In genomic region chr19:12012615-12013014, GRCm38 (mm10) we compare ENCODE assay signal across 9 mouse cellular contexts. TPM values are rescaled to one million over a fixed set of nuclear protein-coding genes. Genes with fewer than 3 reads are reported as not detected.
DNase-seq lines count a peak whose midpoint lies in the region; ATAC-seq and TF ChIP-seq lines count a peak whose summit lies in the region.
"Had no signal": no experiment of that assay in that cellular context is flagged by ENCODE, and none has a peak within 500 bp of the region (broad histone marks: within the 10 kb centered on the region; RNA-seq: fewer than 3 reads in every experiment).

No protein-coding gene starts in this region.

- H3K4me2 ChIP-seq in heart, embryonic 12.5 days, result peak overlapping the region; percentile 75
- peak overlapping the region; percentile 43 for H3K4me2 ChIP-seq in hindbrain, embryonic 11.5 days (replicated peaks; ENCODE audit: low read depth, low read length)

- no peaks in the 10 kb centered on the region for H3K9me3 ChIP-seq in heart, embryonic 12.5 days (replicated peaks)
- no peaks in the 10 kb centered on the region for H3K9me3 ChIP-seq in G1E (replicated peaks)
- no peaks in the 10 kb centered on the region for H3K9me3 ChIP-seq in hindbrain, embryonic 11.5 days (ENCODE audit: control insufficient read depth, low read length)
- H3K9me3 ChIP-seq in midbrain, embryonic 10.5 days (replicated peaks), result no peaks in the 10 kb centered on the region

- TF ChIP-seq CTCF in G1E (IDR thresholded peaks at IDR 0.05; ENCODE audit: low read depth, low read length), result no peak

- no peaks in the 10 kb centered on the region for H3K36me3 ChIP-seq in heart, embryonic 12.5 days
- H3K36me3 ChIP-seq in G1E (replicated peaks), result no peaks in the 10 kb centered on the region
- H3K36me3 ChIP-seq in hindbrain, embryonic 11.5 days (ENCODE audit: control insufficient read depth, insufficient read depth, low read length), result no peaks in the 10 kb centered on the region
- no peaks in the 10 kb centered on the region for H3K36me3 ChIP-seq in midbrain, embryonic 10.5 days

- H3K9ac ChIP-seq in heart, embryonic 12.5 days, result peak overlapping the region; percentile 74
- no peak overlapping the region for H3K9ac ChIP-seq in hindbrain, embryonic 11.5 days (ENCODE audit: low read depth, low read length)

- ATAC-seq in heart, embryonic 12.5 days (ENCODE audit: insufficient number of reproducible peaks, low FRiP score), result no peak
- ATAC-seq in G1E (ENCODE audit: extremely low read depth, insufficient number of reproducible peaks, low FRiP score, poor library complexity, severe bottlenecking), result no peak
- no peak for ATAC-seq in hindbrain, embryonic 11.5 days (ENCODE audit: low FRiP score)

- no peaks in the 10 kb centered on the region for H3K27me3 ChIP-seq in heart, embryonic 12.5 days (replicated peaks)
- 0 out of 2 replicates have a peak, but pooled peaks cover 5% of the 10 kb centered on the region for H3K27me3 ChIP-seq in G1E (ENCODE audit: insufficient read depth, low read length)
- H3K27me3 ChIP-seq in hindbrain, embryonic 11.5 days (ENCODE audit: control insufficient read depth, insufficient read depth, low read length), result no peaks in the 10 kb centered on the region
- no peaks in the 10 kb centered on the region for H3K27me3 ChIP-seq in midbrain, embryonic 10.5 days (ENCODE audit: low read depth, poor library complexity, severe bottlenecking)

- peaks cover 4% of the 10 kb centered on the region for H3K4me1 ChIP-seq in heart, embryonic 12.5 days (replicated peaks)
- peaks cover 26% of the 10 kb centered on the region for H3K4me1 ChIP-seq in G1E (ENCODE audit: insufficient read depth, low read depth, low read length)
- H3K4me1 ChIP-seq in hindbrain, embryonic 11.5 days (replicated peaks; ENCODE audit: control insufficient read depth, insufficient read depth, low read length), result no peaks in the 10 kb centered on the region
- peaks cover 14% of the 10 kb centered on the region for H3K4me1 ChIP-seq in midbrain, embryonic 10.5 days

- WGBS in heart, embryonic 12.5 days, result 1% methylated on average over 10 of the region's 10 CpGs
- WGBS in hindbrain, embryonic 11.5 days, result 2% methylated on average over 10 of the region's 10 CpGs
- WGBS in midbrain, embryonic 10.5 days, result 1% methylated on average over 10 of the region's 10 CpGs

- H3K4me3 ChIP-seq in heart, embryonic 12.5 days, result peak overlapping the region; percentile 64
- H3K4me3 ChIP-seq in G1E (ENCODE audit: low read depth, low read length), result peak overlapping the region; percentile 86
- H3K4me3 ChIP-seq in hindbrain, embryonic 11.5 days (ENCODE audit: low read depth, low read length), result peak overlapping the region; percentile 63
- H3K4me3 ChIP-seq in midbrain, embryonic 10.5 days, result peak overlapping the region; percentile 66

- no peak overlapping the region for H3K27ac ChIP-seq in heart, embryonic 12.5 days (ENCODE audit: poor library complexity, severe bottlenecking)
- H3K27ac ChIP-seq in hindbrain, embryonic 11.5 days (ENCODE audit: low read depth, low read length), result no peak overlapping the region
- peak overlapping the region; percentile 77 for H3K27ac ChIP-seq in midbrain, embryonic 10.5 days (replicated peaks)

- DNase-seq in heart, adult 18-20 months, result no peak
- DNase-seq in G1E (ENCODE audit: low spot score), result no peak
- peak; percentile 18 for DNase-seq in hindbrain, embryonic 11.5 days (ENCODE audit: low spot score)
- DNase-seq in midbrain, embryonic 10.5 days (ENCODE audit: low spot score), result no peak
- DNase-seq in frontal cortex, postnatal 25 days (ENCODE audit: low spot score in 2 of 2), result no peak
- DNase-seq in thymus, adult 18-20 months, result no peak
- DNase-seq in spleen, postnatal 14 days (ENCODE audit: low spot score in 2 of 2), result no peak

RNA-seq across cellular contexts. Expression of gene Olfr1423, which starts 28.5 kb away (rescaled TPM):
- not detected in 2 replicates for polyA plus RNA-seq in heart, embryonic 12.5 days (2016; fragmentation: Nextera tagmentation; extraction: Ambion mirVana)
- total RNA-seq in heart, adult 18-20 months (2021), result not detected
- total RNA-seq in G1E (2014; fragmentation: Nextera tagmentation), result not detected in 2 replicates
- 0.05 and 0.12 TPM in 2 replicates for total RNA-seq in G1E (2017)
- not detected in 2 replicates for polyA plus RNA-seq in G1E (2012)
- polyA plus RNA-seq in hindbrain, embryonic 11.5 days (2014; fragmentation: Nextera tagmentation; extraction: Ambion mirVana), result not detected in 2 replicates
- 0.02 TPM in 1 of 2 replicates, not detected in the other for polyA plus RNA-seq in midbrain, embryonic 10.5 days (2016; fragmentation: Nextera tagmentation; extraction: Ambion mirVana)
- total RNA-seq: left cerebral cortex, postnatal 14 days had no signal

RNA-seq across cellular contexts. Expression of gene Osbp, which starts 46.9 kb away (rescaled TPM):
- polyA plus RNA-seq in heart, embryonic 12.5 days (2016; fragmentation: Nextera tagmentation; extraction: Ambion mirVana), result 6.3 and 7.6 TPM in 2 replicates
- total RNA-seq in heart, adult 18-20 months (2021), result 10 to 100 TPM; 97.2 to 99.2 TPM
- total RNA-seq in G1E (2014; fragmentation: Nextera tagmentation), result 44.8 and 50.4 TPM in 2 replicates
- 28.9 and 32.1 TPM in 2 replicates for total RNA-seq in G1E (2017)
- polyA plus RNA-seq in G1E (2012), result 10.2 and 12.2 TPM in 2 replicates
- polyA plus RNA-seq in hindbrain, embryonic 11.5 days (2014; fragmentation: Nextera tagmentation; extraction: Ambion mirVana), result 7.5 and 8.3 TPM in 2 replicates
- polyA plus RNA-seq in midbrain, embryonic 10.5 days (2016; fragmentation: Nextera tagmentation; extraction: Ambion mirVana), result 2.7 and 2.9 TPM in 2 replicates

RNA-seq across cellular contexts. Expression of gene Olfr1424, which starts 49.9 kb away (rescaled TPM):
- polyA plus RNA-seq in heart, embryonic 12.5 days (2016; fragmentation: Nextera tagmentation; extraction: Ambion mirVana), result not detected in 2 replicates
- not detected for total RNA-seq in heart, adult 18-20 months (2021)
- total RNA-seq in G1E (2014; fragmentation: Nextera tagmentation) (not detected in 2 replicates), G1E (2017) (not detected in 2 replicates)
- not detected in 2 replicates for polyA plus RNA-seq in G1E (2012)
- polyA plus RNA-seq in hindbrain, embryonic 11.5 days (2014; fragmentation: Nextera tagmentation; extraction: Ambion mirVana), result not detected in 2 replicates
- polyA plus RNA-seq in midbrain, embryonic 10.5 days (2016; fragmentation: Nextera tagmentation; extraction: Ambion mirVana), result not detected in 2 replicates
- total RNA-seq: left cerebral cortex, postnatal 14 days had no signal
